Mouse (Mus musculus): Measurements from ENCODE around the gene Myocd. TPM values are rescaled to one million over a fixed set of nuclear protein-coding genes. Genes with fewer than 3 reads are reported as not detected.

The Myocd gene
- not detected for polyA plus RNA-seq (2017; shearing (Covaris generic))

GRCm38 (mm10) chr11:65269851-65270473 is at the start of gene Myocd:
Gene Myocd, minus strand, starts transcription at chr11:65269989.

GRCm38 (mm10) chr11:65162767-65163120 is 107.0 kb downstream of the Myocd start, which contains the start of gene Arhgap44:
Gene Arhgap44, minus strand, starts transcription at chr11:65162961.

GRCm38 (mm10) chr11:65159791-65160190 is 110.0 kb downstream of the Myocd start, which contains the start of gene 1700086D15Rik:
Gene 1700086D15Rik, minus strand, starts transcription at chr11:65159891.

Other genes starting within 250 kb of the Myocd start
- gene 1700086D15Rik, start 110.1 kb downstream of the Myocd start, polyA plus RNA-seq (2017; shearing (Covaris generic)) = not detected
- 0.14 TPM for gene Arhgap44, start 107.0 kb downstream of the Myocd start, polyA plus RNA-seq (2017; shearing (Covaris generic))